Mouse (Mus musculus) MEL (cell line): ENCODE data around the gene Sf3b4.

Experiments used
- CHD1 ChIP-seq: IDR thresholded peaks from 2 replicates; pipeline ENCODE4 v1.6.1; 2012; ENCODE audit warnings: low read depth, mild to moderate bottlenecking, inconsistent platforms, low read length, improper control_type of control experiment
- CTCF ChIP-seq, 3 experiments: IDR thresholded peaks in 2 of 3; conservative IDR thresholded peaks in 1 of 3; 2 replicates each; pipeline ENCODE4 v1.5.1; 2011 to 2012; ENCODE audit warnings: low read length in 3 of 3, low read depth in 2 of 3, mild to moderate bottlenecking in 2 of 3, improper control_type of control experiment in 1 of 3, inconsistent platforms in 1 of 3, mixed read lengths in 1 of 3, moderate library complexity in 1 of 3; ENCODE audit not compliant: control insufficient read depth in 1 of 3, insufficient read depth in 1 of 3, poor library complexity in 1 of 3, severe bottlenecking in 1 of 3
- EP300 ChIP-seq, 2 experiments: IDR thresholded peaks; 2 replicates each; pipeline ENCODE4 v1.6.1; 2011; ENCODE audit warnings: improper control_type of control experiment in 2 of 2, low read length in 2 of 2, low read depth in 1 of 2, mild to moderate bottlenecking in 1 of 2
- GATA1 ChIP-seq: IDR thresholded peaks from 2 replicates; pipeline ENCODE4 v1.6.1; 2011; ENCODE audit warnings: low read depth, low read length, improper control_type of control experiment
- MAFK ChIP-seq: IDR thresholded peaks from 2 replicates; pipeline ENCODE4 v1.6.1; 2011; ENCODE audit warnings: low read depth, mild to moderate bottlenecking, low read length, improper control_type of control experiment, borderline replicate concordance
- MAX ChIP-seq: IDR thresholded peaks from 2 replicates; pipeline ENCODE4 v1.6.1; 2011; ENCODE audit warnings: low read length, improper control_type of control experiment
- MYC ChIP-seq: IDR thresholded peaks from 2 replicates; pipeline ENCODE4 v1.6.1; 2011; ENCODE audit warnings: low read depth, mild to moderate bottlenecking, low read length, improper control_type of control experiment, moderate library complexity
- POLR2A ChIP-seq, 2 experiments: IDR thresholded peaks; 2 replicates each; pipeline ENCODE4 v1.6.1; 2011 to 2012; ENCODE audit warnings: low read length in 2 of 2, mild to moderate bottlenecking in 2 of 2, control low read depth in 1 of 2, improper control_type of control experiment in 1 of 2, low read depth in 1 of 2, moderate library complexity in 1 of 2; ENCODE audit not compliant: control insufficient read depth in 1 of 2, insufficient read depth in 1 of 2, poor library complexity in 1 of 2
- TCF12 ChIP-seq: IDR thresholded peaks from 2 replicates; pipeline ENCODE4 v1.6.1; 2014; ENCODE audit warnings: low read depth, mild to moderate bottlenecking, inconsistent platforms, low read length, improper control_type of control experiment, moderate library complexity
- UBTF ChIP-seq: IDR thresholded peaks from 2 replicates; pipeline ENCODE4 v1.6.1; 2012; ENCODE audit warnings: low read depth, mild to moderate bottlenecking, inconsistent platforms, low read length, improper control_type of control experiment, moderate library complexity, borderline replicate concordance; ENCODE audit not compliant: insufficient read depth
- ZC3H11A ChIP-seq: IDR thresholded peaks from 2 replicates; pipeline ENCODE4 v1.6.1; 2012; ENCODE audit warnings: low read depth, mild to moderate bottlenecking, inconsistent platforms, low read length, improper control_type of control experiment
- ZMIZ1 ChIP-seq: IDR thresholded peaks from 2 replicates; pipeline ENCODE4 v1.6.1; 2012; ENCODE audit warnings: low read depth, mild to moderate bottlenecking, inconsistent platforms, low read length, improper control_type of control experiment, moderate library complexity

GRCm38 (mm10) chr3:96221640-96222038 lies 49.5 kb downstream of the Sf3b4 start:
- TF ChIP-seq CTCF (IDR thresholded peaks at IDR 0.05 in 2 of 3, conservative IDR thresholded peaks at IDR 0.05 in 1 of 3; ENCODE audit: control insufficient read depth in 1 of 3, insufficient read depth in 1 of 3, low read depth in 2 of 3, low read length in 3 of 3, poor library complexity in 1 of 3, severe bottlenecking in 1 of 3): no peak
- no peak for TF ChIP-seq POLR2A (IDR thresholded peaks at IDR 0.05; ENCODE audit: control insufficient read depth in 1 of 2, insufficient read depth in 1 of 2, low read depth in 1 of 2, low read length in 2 of 2, poor library complexity in 1 of 2)
- TF ChIP-seq UBTF: peak; percentile 13; the same call in 1 of the 2 replicates
- TF ChIP-seq CHD1: no peak
- no peak for TF ChIP-seq ZMIZ1
- no peak for TF ChIP-seq MAFK
- TF ChIP-seq MYC: no peak
- TF ChIP-seq GATA1: no peak
- no peak for TF ChIP-seq EP300 (IDR thresholded peaks at IDR 0.05; ENCODE audit: low read depth in 1 of 2, low read length in 2 of 2)
- no peak for TF ChIP-seq TCF12
- TF ChIP-seq MAX: no peak
- TF ChIP-seq ZC3H11A: no peak
